Mouse (Mus musculus) frontal cortex, postnatal 25 days (tissue): ENCODE results near the gene Hoxd10.

Experiments
- DNase-seq, 2 experiments: peaks; one replicate each; pipeline ENCODE4 v3.0.0; 2022; ENCODE audit warnings: low spot score in 2 of 2

Gene Hoxd10

GRCm38 (mm10) chr2:74709465-74710419 is 18.0 kb downstream of the Hoxd10 start:
- no peak for DNase-seq

- DNase-seq: no peak
These were observed 19.3 kb downstream of the Hoxd10 start for GRCm38 (mm10) chr2:74710929-74711543.

GRCm38 (mm10) chr2:74711721-74712621 is 20.2 kb downstream of the Hoxd10 start, which contains the start of the genes Hoxd3 and Hoxd4:
Hoxd3 (plus strand) TSS chr2:74711927.
Hoxd4 (plus strand) TSS chr2:74711929.
- DNase-seq: no peak

- DNase-seq: no peak
These were observed 21.8 kb downstream of the Hoxd10 start for GRCm38 (mm10) chr2:74713239-74714150.

GRCm38 (mm10) chr2:74714156-74714789 is 22.5 kb downstream of the Hoxd10 start:
- no peak for DNase-seq

- DNase-seq: no peak
These were observed 23.2 kb downstream of the Hoxd10 start for GRCm38 (mm10) chr2:74714881-74715280.

GRCm38 (mm10) chr2:74715504-74716241 is 23.9 kb downstream of the Hoxd10 start:
- peak; percentile 62 to 68 for DNase-seq

- DNase-seq: no peak
These were observed 28.7 kb downstream of the Hoxd10 start for GRCm38 (mm10) chr2:74720384-74720783.

GRCm38 (mm10) chr2:74720955-74721491 is 29.3 kb downstream of the Hoxd10 start:
- no peak for DNase-seq

- DNase-seq: no peak
These were observed 30.2 kb downstream of the Hoxd10 start for GRCm38 (mm10) chr2:74721882-74722281.

- DNase-seq: no peak
These were observed 31.2 kb downstream of the Hoxd10 start for GRCm38 (mm10) chr2:74722949-74723348.

GRCm38 (mm10) chr2:74724244-74725015 is 32.7 kb downstream of the Hoxd10 start:
- no peak for DNase-seq

GRCm38 (mm10) chr2:74725171-74725570 is 33.4 kb downstream of the Hoxd10 start:
- DNase-seq: no peak

GRCm38 (mm10) chr2:74726551-74726950 is 34.8 kb downstream of the Hoxd10 start, which contains the start of gene Gm28230:
Gm28230 (plus strand) TSS chr2:74726728.
- DNase-seq: no peak

- DNase-seq: no peak
These were observed 35.4 kb downstream of the Hoxd10 start for GRCm38 (mm10) chr2:74726973-74727639.

- DNase-seq: no peak
These were observed 36.0 kb downstream of the Hoxd10 start for GRCm38 (mm10) chr2:74727640-74728302.

GRCm38 (mm10) chr2:74728303-74728680 is 36.6 kb downstream of the Hoxd10 start:
- DNase-seq: no peak
